Mouse (Mus musculus): ENCODE measurements around the gene Arsg.

GRCm38 (mm10) chr11:109559241-109559640 is 86.1 kb downstream of the Arsg start:
- TF ChIP-seq CTCF (IDR thresholded peaks at IDR 0.05; ENCODE audit: borderline replicate concordance, control insufficient read depth, extremely low read depth, insufficient read depth, low read length, poor library complexity): no peak
- TF ChIP-seq POLR2A (IDR thresholded peaks at IDR 0.05; ENCODE audit: control insufficient read depth, extremely low read depth, insufficient read depth, low read length, poor library complexity): no peak
